Mouse (Mus musculus): ENCODE results near the gene Rassf10.

DNA sequence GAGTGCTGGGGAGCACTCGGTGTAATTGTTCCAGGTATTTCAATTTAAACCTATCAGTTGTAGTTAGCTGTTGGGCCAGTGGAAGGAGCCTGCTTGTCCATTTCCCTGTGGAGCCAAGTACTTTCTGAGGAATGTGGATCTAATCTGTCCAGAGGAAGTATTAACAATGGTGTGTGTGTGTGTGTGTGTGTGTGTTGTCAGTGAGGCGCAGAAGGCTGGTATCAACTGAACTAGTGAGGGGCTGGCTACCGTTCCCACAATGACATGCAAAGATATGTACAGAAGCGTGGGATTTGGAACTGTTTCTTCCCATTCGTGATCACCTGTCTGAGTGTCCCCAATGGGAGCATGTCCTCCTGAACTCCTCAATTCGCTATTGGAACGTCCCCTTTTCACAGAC lies 3.2 kb downstream of the Rassf10 start:
- no peak for TF ChIP-seq EP300 (IDR thresholded peaks at IDR 0.05)
- no peak for TF ChIP-seq CTCF (IDR thresholded peaks at IDR 0.05)
